Mouse (Mus musculus) ES-E14 (cell line): ENCODE results near the gene Usp48.

ENCODE experiments used
- ZC3H11A ChIP-seq: IDR thresholded peaks from 2 replicates; pipeline ENCODE4 v1.6.1; 2012; ENCODE audit warnings: low read depth, mild to moderate bottlenecking, inconsistent platforms, low read length, borderline replicate concordance
- ZNF384 ChIP-seq: IDR thresholded peaks from 2 replicates; pipeline ENCODE4 v1.6.1; 2012; ENCODE audit warnings: low read depth, low read length, inconsistent platforms

DNA sequence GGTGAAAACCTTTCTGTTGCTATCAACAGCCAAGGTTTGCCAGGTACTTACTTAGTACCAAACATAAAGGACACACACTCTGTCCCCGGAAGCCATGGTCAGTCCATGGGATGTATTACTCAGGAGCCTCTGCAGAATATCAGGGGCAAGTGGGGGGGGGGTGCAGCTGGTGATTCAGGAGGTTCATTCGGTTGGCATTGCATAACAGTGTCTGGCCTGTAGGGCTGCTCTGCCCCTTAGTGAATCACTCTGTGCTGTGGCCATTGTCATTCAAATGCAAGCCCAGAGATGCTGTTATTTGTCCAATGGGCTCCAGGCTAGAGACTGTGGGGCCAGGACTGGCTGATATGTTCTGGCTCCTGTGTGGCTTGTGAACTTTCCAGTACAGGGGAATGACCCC, 111.0 kb downstream of the Usp48 start:
- TF ChIP-seq ZNF384 = no peak
- TF ChIP-seq ZC3H11A = no peak
